Mouse (Mus musculus) ovary, postnatal 36 days (tissue): ENCODE measurements around the gene Rtbdn.
A peak's percentile ranks its signal among the peaks of the same experiment; 100 is the strongest.
"Not testable (repeated sequence)": the region's sequence is repeated elsewhere in the genome, so short reads cannot be mapped to it uniquely, and the experiment has no call there.

Experiments used
- DNase-seq: peaks from one replicate; pipeline ENCODE4 v3.0.0; 2022; ENCODE audit warnings: low spot score, mixed read lengths

The Rtbdn gene

DNA sequence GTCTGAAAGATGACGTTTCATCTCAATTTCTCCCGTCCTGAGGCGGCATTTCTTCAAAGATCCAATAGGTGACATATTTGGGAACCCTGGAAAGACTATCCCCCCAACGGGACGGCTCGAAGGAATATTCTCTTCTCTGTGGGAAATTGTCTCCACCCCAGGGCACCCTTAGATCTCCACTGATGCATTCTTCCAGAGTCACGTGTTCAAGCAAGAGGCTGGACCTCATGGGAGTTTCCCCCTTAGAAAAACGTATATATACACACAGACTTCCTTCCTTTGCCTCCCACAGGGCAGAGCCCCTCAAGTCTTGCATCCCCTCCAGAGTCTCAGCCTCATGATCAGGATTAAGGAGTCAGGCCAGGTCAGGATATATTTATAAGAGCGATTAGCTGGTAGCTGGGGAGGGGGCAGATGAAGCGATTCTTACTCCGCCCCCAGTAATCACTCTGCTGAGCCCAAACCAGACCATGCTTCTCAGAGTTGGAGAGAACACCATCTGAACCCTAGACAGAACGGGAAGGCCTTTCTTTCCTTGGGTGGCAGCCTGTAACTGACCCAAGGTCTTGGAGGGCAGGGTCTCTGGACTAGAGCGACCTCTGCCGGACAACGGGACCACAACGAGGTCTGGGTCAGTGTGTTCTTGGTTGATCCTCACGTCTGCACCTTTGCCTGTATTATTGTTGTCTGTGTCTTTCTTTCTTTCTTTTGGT lies at the start of gene Rtbdn:
TSS of gene Rtbdn (plus strand) at position 464 of the 713 bp plus-strand sequence.
- DNase-seq = no peak

DNA sequence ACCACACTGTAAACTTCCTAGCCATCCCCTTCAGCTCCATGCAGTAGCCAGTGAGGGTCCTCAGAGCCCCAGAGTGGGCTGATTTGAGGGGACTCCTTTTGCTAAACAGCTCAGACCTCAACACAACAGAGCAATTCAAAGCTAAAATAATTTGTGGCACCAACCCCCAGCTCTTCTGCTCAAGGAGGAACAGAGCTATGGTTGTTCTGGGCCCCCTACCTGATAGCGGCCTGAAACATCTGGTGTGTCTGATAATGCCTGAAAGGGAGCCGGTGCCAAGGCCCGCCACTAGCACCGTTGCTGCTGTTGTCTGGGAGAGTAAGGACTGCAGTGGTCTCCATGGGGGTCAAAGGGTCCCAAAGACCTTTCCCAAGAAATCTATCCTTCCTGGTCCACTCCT lies 45.7 kb upstream of the Rtbdn start:
- no peak for DNase-seq

DNA sequence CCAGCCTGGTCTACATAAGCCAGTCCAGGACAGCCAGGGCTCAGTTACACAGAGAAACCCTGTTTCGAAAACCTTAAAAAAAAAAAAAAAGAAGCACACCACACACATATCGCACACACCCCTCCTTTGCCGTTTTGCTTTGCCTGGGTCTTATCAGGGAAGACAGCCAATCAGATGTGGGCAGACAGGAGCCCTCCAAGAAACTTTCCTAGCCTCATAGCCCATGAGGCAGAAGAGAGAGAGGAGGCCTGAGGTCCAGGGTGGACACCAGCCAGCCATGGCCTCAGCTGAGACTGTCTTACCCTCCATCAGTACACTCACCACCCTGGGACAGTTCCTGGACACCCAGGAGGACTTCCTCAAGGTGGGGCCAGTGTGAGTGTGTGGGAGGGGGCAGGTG lies 45.0 kb upstream of the Rtbdn start, which contains the start of gene Klf1:
TSS of gene Klf1 (plus strand) at position 177 of the 400 bp plus-strand sequence.
- DNase-seq = no peak

DNA sequence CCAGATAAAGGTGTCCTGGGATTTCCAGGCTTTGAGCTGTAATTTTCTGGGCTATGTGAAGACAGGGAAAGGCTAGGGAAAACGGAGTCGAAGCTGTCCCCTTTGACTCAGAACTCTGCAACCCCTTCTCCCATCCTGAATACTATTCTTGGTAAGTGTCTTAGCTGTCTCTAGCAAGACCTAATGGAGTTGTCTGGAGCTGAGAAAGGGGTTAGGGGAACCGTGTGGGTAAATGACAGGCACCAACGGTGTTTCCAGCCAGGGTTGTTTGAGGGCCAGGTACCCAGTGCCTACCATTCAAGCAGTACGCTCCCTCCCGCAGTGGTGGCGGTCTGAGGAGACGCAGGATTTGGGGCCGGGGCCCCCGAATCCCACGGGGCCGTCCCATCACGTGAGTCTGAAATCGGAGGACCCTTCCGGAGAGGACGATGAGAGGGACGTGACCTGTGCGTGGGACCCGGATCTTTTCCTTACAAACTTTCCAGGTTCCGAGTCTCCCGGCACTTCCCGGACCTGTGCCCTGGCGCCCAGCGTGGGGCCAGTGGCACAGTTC lies 44.3 kb upstream of the Rtbdn start:
- DNase-seq = no peak

DNA sequence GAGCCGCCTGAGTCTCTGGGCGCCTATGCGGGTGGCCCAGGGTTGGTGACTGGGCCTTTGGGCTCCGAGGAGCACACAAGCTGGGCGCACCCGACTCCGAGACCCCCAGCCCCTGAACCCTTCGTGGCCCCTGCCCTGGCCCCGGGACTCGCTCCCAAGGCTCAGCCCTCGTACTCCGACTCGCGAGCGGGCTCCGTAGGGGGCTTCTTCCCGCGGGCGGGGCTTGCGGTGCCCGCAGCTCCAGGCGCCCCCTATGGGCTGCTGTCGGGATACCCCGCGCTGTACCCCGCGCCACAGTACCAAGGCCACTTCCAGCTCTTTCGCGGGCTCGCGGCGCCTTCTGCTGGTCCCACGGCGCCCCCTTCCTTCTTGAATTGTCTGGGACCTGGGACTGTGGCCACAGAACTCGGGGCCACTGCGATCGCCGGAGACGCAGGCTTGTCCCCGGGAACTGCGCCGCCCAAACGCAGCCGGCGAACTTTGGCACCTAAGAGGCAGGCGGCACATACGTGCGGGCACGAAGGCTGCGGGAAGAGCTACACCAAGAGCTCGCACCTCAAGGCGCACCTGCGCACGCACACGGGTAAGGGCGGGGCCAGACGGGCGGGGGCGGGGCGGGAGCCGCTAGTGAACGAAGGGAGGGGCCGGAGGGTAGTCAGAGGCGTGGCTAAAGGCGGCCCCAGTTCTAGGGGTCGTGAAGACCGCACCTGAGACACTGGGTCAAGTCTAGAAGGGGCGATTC lies 43.7 kb upstream of the Rtbdn start:
- peak; percentile 94 for DNase-seq

DNA sequence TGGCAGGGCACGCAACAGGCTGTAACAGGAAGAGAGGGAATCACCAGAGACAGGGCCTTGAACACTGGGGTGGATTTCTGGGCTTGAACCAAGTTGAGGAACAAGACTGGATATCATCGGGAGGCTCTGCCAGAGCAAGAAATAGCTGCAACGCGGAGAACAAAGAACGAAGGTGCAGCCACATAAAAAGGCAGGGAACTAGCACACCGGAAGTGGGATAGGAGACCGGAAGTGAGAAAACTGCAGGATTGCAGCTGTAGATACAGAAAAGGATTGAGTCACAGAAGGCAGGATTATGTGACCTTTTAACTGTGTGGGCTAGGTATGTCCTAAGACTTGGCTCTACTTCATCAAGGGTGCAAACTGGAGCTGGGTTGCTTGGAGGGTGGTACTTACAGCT lies 42.4 kb upstream of the Rtbdn start:
- DNase-seq = no peak

DNA sequence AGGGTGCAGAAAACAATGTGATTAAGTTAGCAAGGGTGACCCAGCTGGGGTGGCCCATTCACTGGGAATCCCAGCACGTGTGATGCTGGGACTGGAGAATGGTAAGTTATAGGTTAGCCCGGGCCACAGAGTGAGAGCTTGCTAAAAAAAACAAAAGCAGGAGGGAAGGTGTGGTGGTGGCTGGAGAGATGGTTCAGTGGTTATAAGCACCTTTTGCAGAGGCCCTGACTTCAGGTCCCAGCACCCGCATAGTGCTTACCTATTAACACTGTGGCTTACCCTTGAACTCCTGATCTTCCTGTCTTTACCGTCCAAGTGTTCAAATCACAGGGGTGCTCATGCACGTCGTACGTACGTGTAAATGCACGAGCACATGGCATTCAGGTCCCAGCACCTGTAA lies 39.8 kb upstream of the Rtbdn start:
- DNase-seq = no peak

DNA sequence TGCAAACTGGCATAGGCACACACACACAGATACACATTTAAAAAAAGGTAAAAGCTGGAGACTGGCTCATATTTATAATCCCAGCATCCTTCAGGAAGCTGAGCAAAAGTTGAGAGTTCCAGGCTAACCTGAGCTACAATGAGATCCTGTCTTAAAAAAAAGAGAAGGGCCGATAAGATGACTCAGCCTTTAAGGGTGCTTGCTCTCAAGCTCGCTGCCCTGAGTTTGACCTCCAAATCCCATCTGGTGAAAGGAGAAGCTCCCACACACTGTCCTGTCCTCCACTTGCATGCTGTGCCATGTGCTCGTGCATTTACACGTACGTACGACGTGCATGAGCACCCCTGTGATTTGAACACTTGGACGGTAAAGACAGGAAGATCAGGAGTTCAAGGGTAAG lies 39.3 kb upstream of the Rtbdn start:
- no peak for DNase-seq

DNA sequence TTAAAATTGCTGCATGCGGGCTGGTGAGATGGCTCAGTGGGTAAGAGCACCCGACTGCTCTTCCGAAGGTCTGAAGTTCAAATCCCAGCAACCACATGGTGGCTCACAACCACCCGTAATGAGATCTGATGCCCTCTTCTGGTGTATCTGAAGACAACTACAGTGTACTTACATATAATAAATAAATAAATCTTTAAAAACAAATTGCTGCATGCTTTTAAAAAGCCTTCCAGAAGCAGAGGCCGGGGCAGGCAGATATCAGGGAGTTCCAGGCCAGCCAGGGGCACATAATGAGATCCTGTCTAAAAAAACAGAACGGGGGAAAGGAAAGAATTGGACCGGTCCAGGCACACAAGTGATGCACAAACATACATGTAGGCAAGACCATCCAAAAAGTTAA lies 38.8 kb upstream of the Rtbdn start:
- DNase-seq = not testable (repeated sequence)

DNA sequence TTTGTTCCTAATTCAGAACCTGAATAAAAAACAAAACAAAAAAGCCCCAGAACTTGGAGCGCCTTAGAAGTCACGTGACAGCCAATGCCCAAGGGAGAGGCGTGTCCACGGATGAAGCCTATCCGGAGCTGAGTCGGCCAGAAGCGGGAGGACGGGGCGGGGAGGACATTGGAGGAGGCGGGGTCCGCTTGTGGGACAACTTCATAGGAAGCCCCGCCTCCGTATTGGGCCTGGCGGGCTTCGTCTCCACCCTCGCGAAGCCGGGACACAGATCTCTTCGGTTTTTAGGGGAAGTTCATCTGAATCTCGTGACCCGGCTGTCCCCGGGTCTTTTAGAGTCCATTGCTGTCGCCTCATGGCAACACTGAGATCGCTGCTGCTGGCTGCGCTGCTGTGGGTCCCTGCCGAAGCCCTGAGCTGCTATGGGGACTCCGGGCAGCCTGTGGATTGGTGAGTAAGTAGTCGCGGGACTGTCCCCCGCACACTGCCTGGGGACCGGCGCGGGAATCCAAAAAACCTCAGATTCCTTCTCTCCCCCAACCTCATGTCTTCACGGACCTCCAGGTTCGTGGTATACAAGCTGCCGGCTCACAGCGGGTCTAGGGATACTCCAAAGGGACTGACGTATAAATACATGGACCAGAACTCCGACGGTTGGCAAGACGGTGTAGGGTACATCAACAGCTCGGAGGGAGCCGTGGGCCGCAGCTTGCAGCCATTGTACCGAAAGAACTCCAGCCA lies 38.2 kb upstream of the Rtbdn start, which contains the start of gene Dnase2a:
TSS of gene Dnase2a (plus strand) at position 140 of the 741 bp plus-strand sequence.
- DNase-seq = peak; percentile 92

DNA sequence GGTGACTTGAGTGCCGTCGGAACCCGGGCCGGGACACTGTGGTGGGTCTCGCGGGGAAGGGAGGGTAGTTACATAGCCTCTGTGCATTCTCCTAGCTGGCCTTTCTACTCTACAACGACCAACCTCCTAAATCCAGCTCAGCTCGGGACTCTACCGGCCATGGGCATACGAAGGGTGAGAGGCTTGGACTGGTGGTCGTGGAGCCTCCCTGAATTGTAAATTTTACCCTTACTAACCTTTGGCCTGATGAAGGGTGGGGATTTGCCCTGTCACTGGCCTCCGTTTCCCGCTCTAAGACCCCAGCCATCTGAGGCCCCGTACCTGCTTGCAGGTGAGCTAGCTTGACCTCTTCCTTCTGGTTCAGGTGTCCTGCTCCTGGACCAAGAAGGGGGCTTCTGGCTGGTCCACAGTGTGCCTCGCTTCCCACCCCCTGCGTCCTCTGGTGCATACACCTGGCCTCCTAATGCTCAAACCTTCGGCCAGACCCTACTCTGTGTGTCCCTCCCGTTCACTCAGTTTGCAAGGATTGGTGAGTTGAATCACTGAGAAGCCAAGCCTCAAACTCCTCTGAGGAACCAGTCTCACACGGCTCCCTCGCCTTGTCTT lies 37.5 kb upstream of the Rtbdn start:
- no peak for DNase-seq

DNA sequence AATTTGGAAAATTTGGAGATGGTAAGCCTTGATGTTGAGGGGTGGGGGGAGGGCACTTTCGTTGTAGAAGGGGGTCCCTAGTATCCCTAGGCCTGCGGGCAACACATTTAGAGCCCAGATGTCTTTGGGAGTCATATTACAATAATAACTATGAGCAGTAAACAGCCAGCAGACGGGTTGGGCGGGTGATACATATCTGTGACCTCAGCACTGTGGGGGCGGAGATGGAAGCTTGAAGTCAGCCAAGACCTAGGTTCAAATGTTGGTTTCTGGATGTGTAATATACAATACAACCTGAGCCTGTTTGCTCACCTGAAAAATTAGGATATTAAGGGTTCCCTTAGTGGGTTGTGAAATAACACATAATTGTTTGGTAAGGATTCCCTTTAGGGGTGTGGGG lies 36.8 kb upstream of the Rtbdn start:
- no peak for DNase-seq

DNA sequence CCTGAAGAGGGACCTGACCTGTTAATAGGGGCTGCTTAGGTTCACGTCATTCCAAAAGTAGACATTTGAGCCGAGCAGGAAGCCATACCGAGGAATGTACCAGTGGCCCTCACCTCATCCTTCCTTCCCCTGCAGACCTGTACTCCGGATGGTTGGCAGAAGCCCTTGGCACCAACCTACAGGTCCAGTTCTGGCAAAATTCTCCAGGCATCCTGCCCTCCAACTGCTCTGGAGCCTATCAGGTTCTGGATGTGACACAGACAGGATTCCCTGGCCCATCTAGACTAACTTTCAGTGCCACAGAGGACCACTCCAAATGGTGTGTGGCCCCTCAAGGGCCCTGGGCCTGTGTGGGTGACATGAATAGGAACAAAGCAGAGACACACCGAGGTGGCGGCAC lies 36.2 kb upstream of the Rtbdn start:
- DNase-seq = no peak

DNA sequence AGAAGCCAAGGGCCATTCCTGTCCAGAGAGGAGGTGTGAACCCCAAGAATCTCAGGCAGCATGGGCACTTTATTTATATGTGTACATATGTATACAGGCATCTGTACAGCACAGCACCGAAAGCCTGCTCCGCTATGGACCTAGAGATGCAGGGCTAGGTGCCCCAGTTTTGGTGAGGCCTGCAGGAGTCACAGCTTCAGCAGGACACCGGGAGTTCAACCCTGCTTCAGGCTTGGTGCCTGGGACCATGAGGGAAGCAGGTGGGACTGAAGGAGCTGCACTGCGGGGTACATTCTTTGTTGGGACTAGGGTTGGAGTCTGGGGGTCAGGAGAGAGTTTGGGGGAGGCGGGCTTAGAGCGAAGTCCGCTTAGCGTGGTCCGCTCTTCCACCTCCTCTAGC lies 34.9 kb upstream of the Rtbdn start:
- no peak for DNase-seq

DNA sequence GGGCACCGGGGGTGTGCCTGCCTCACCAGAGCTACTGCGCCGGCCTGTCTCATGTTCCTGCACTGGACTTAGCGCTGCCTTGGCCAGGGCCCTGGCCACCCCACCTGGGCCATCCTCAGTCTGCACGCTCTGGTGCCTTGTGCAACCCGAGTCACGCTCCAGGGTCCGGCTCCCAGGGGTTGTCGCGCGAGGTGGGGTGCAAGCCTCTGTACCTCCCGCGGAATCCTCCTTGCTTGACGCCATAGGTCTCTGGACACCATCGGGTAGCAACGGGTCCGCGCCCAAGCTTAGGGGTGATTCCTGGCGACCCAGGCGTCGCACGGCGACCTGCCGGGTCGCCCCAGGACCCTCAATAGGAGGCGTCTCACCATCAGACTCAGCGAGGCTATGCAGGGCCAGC lies 34.4 kb upstream of the Rtbdn start:
- no peak for DNase-seq

DNA sequence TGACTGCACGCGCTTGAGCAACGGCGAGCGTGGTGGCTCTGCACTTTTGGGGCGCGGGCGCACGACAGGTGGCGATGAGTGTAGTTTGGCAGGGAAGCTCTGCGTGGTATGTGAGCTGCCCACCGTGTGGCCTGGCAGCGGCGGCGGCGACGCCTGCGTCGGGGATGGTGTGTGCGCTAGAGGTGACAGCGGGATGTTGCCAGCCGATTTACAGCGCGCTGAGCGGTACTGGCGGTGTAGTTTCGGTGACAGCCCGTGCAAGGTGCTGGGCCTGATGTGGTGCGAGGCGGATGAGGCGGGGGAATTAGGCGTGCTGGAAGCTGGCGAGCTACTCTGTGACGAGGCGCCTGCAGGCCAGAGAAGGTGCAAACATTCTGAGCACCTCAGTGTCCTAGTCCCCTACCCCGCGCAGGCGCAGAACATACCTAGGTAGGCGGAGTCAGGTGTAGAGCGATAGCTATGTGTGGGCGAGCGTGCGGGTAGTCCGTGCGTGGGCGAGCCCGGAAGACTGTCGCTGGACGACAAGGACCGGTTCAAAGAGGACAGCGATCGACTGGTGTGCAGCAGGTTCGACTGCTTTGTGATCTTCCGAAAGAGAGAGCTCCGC lies 33.8 kb upstream of the Rtbdn start:
- peak; percentile 68 for DNase-seq

DNA sequence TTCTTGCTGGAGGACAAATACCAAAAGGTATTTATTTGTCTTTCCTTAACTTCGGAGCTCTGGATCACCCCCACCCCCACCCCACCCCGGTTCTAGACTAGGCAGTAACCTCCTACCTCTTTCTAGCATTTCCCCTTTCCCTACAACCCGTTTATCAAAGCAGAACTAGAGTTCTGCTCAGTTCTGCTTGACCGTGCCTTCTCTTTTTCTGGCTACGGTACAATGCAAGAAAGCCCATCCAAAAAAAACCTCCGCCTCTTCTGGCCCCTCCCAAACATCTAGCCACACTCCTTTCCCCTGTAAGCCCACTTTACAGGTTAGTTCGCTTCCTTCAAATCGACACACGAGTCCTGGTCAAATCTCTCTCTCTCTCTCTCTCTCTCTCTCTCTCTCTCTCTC lies 33.3 kb upstream of the Rtbdn start:
- no peak for DNase-seq

DNA sequence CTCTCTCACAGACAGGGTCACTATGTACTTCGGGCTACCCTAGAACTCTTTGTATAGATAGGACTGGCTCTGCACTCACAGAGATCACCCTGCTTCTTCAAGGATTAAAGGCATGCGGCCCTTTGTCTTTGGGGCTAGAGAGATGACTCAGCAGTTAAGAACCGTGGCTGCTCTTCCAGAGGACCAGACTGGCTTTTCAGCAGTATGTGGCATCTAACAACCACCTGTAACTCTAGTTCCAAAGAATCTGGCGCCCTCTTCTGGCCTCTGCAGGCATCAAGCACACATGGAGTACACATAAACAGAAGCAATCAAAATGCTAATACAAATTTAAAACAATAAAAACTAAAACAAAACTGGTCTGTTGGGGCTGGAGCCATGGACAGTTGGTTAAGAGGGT lies 32.8 kb upstream of the Rtbdn start:
- DNase-seq = no peak

DNA sequence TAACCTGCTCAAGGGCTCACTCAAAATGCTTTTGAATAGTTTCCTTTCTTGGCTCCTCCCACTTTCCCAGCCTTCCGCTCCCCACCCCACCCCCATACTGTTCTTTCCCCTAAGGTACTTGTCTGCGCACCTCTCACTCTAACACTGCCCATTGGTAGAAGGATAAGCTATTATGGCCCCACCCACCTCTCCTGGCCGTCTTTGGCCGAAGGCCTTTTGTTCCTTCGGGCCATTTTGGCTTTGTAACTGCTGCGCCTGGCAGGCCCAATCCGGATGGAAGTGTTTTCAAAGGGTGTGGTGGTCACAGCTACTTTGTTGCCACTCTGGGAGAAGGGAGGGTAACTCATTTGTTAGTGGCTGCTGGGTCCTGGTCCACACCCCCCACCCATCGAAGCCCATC lies 31.5 kb upstream of the Rtbdn start:
- DNase-seq = no peak

DNA sequence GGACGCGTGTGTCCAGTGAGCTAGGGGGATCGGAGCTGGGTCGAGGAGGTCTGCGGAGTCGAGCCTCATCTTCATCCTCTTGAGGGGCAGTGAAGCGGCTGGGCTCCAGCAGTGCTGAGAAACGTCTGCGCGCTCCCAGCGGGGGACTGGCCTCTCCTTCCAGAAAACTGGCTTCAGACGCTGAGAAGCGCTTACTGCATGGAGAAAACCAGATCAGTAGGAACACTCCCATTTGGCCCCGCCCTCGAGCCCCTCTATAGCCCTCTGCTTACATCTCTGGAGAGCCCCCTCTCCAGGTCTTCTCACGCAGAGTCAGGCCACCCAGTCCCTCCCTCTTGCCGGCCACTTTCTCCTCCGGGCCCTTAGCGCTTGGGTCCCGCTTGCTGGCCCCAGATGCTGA lies 29.0 kb upstream of the Rtbdn start:
- no peak for DNase-seq

DNA sequence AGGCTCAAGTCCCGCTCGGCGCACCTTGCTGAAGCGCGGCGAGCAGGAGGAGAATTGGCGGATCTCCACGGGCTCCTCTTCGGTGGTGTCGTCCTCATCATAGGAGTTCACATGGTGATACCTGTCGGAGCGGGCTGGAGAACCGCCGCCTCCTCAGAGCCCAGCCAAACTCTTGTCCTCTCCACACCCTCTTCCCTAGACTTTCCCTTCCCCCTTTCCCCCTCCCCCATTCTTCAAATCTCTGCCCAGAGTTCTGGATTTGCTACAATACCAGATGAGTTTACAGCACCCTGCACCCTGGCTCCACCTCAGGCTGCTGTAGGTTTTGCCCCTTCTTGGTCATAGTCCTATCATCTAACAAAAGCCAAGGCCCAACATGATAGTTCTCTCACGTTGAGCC lies 28.1 kb upstream of the Rtbdn start:
- DNase-seq = no peak

DNA sequence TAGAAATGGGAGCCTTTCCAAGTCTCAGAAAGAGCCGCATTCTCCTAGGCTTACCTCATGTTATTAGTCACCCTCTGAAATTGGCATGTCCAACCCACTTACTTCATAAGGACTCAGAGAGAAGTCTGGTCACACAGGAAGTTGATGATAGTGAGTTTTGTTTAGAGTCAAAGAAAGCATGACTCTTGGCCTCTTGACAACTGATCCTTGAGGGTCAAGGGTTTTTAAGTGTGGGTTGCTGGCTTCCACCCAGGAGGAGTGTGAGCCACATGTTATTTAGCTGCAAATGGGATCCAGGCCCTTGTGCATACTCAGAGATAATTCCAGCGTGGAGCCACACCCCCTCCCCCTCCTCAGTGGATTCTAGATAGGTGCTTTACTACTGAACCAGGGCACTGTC lies 25.2 kb upstream of the Rtbdn start:
- no peak for DNase-seq
